Mouse (Mus musculus) embryonic facial prominence, embryonic 11.5 days (tissue): ENCODE data around the gene Gpr55. TPM values are rescaled to one million over a fixed set of nuclear protein-coding genes. Genes with fewer than 3 reads are reported as not detected.
"Not testable (repeated sequence)": the region's sequence is repeated elsewhere in the genome, so short reads cannot be mapped to it uniquely, and the experiment has no call there.

ENCODE experiments used
- ATAC-seq: fragments of 200-750 bp; cut with Nextera tagmentation; replicated peaks from 2 replicates; pipeline ENCODE4 v1.8.0; 2017; ENCODE audit warnings: low read depth; ENCODE audit not compliant: insufficient number of reproducible peaks, low FRiP score, low TSS enrichment
- DNase-seq: peaks from one replicate; pipeline ENCODE4 v3.0.0-alpha.2; 2015; ENCODE audit warnings: low spot score
- H3K27ac ChIP-seq: fragments of 300-500 bp; sonication (generic); replicated peaks from 2 replicates; pipeline ENCODE4 v1.5.1; 2014; ENCODE audit warnings: mild to moderate bottlenecking, low read depth, low read length, control low read depth
- H3K27me3 ChIP-seq: fragments of 300-500 bp; sonication (generic); 2 replicates; pipeline ENCODE4 v1.6.1; 2014; ENCODE audit warnings: mild to moderate bottlenecking, low read length, moderate library complexity, mixed read lengths; ENCODE audit not compliant: control insufficient read depth, insufficient read depth
- H3K36me3 ChIP-seq: fragments of 300-500 bp; sonication (generic); replicated peaks from 2 replicates; pipeline ENCODE4 v1.6.1; 2014; ENCODE audit warnings: low read depth, mild to moderate bottlenecking, low read length, moderate library complexity, mixed read lengths; ENCODE audit not compliant: control insufficient read depth, insufficient read depth
- H3K4me1 ChIP-seq: fragments of 300-500 bp; sonication (generic); 2 replicates; pipeline ENCODE4 v1.6.1; 2014; ENCODE audit warnings: low read length, mixed read lengths; ENCODE audit not compliant: control insufficient read depth, insufficient read depth
- H3K4me2 ChIP-seq: fragments of 300-500 bp; sonication (generic); 2 replicates; pipeline ENCODE4 v1.6.1; 2014; ENCODE audit warnings: low read depth, mild to moderate bottlenecking, control low read depth, low read length, moderate library complexity
- H3K4me3 ChIP-seq: fragments of 300-500 bp; sonication (generic); 2 replicates; pipeline ENCODE4 v1.5.1; 2014; ENCODE audit warnings: low read depth, low read length, control low read depth
- H3K9ac ChIP-seq: fragments of 300-500 bp; sonication (generic); replicated peaks from 2 replicates; pipeline ENCODE4 v1.6.1; 2014; ENCODE audit warnings: mild to moderate bottlenecking, control low read depth, low read length
- H3K9me3 ChIP-seq: fragments of 300-500 bp; sonication (generic); replicated peaks from 2 replicates; pipeline ENCODE4 v1.6.1; 2016; ENCODE audit warnings: mild to moderate bottlenecking, low read length, inconsistent platforms, mixed read lengths; ENCODE audit not compliant: control insufficient read depth
- WGBS: fragments of 180-500 bp; shearing (Covaris S2); extraction: QIAGEN DNeasy Blood & Tissue Kit; methylation state at CpG from one replicate; pipeline ENCODE4 v1.1.7; 2014; 5-methylcytosine and 5-hydroxymethylcytosine counted together
- polyA plus RNA-seq: library from polyadenylated mRNA; unstranded; fragments of >200 nt; fragmentation: Nextera tagmentation; extraction: Ambion mirVana; gene quantifications from 2 replicates; pipeline ENCODE4 v1.2.1, GENCODE M21; 2014

Gene Gpr55
- polyA plus RNA-seq, 1 experiment from 2014 or later, result not detected

- Histone ChIP-seq H3K9ac (no peak overlapping the region), H3K4me2 (no peak overlapping the region), H3K27me3 (no peaks in the 10 kb centered on the region), H3K36me3 (no peaks in the 10 kb centered on the region), H3K4me1 (no peaks in the 10 kb centered on the region), H3K27ac (no peak overlapping the region), H3K4me3 (no peak overlapping the region), H3K9me3 (no peaks in the 10 kb centered on the region)
- no peak for ATAC-seq
- 78% methylated on average over 9 of the region's 9 CpGs for WGBS
- no peak for DNase-seq
These were observed 31.4 kb upstream of the Gpr55 start for GRCm38 (mm10) chr1:85992175-85992574.

GRCm38 (mm10) chr1:85988882-85989281 is 28.1 kb upstream of the Gpr55 start:
- H3K4me1 ChIP-seq, H3K9ac ChIP-seq, H3K36me3 ChIP-seq, H3K4me3 ChIP-seq, H3K27me3 ChIP-seq, H3K9me3 ChIP-seq, H3K4me2 ChIP-seq, ATAC-seq, H3K27ac ChIP-seq, DNase-seq: not testable (repeated sequence)
- 70% methylated on average over 4 of the region's 4 CpGs for WGBS

GRCm38 (mm10) chr1:85988351-85988750 is 27.5 kb upstream of the Gpr55 start:
- H3K4me3 ChIP-seq, result no peak overlapping the region
- no peaks in the 10 kb centered on the region for H3K9me3 ChIP-seq
- DNase-seq, result no peak
- H3K36me3 ChIP-seq, result no peaks in the 10 kb centered on the region
- no peaks in the 10 kb centered on the region for H3K27me3 ChIP-seq
- H3K9ac ChIP-seq, result no peak overlapping the region
- no peaks in the 10 kb centered on the region for H3K4me1 ChIP-seq
- H3K4me2 ChIP-seq, result no peak overlapping the region
- 73% methylated on average over 4 of the region's 4 CpGs for WGBS
- no peak for ATAC-seq
- H3K27ac ChIP-seq, result no peak overlapping the region

- Histone ChIP-seq H3K4me2 (no peak overlapping the region), H3K4me1 (no peaks in the 10 kb centered on the region), H3K27ac (no peak overlapping the region), H3K27me3 (no peaks in the 10 kb centered on the region), H3K9me3 (no peaks in the 10 kb centered on the region), H3K36me3 (no peaks in the 10 kb centered on the region), H3K4me3 (no peak overlapping the region), H3K9ac (no peak overlapping the region)
- WGBS, result 64% methylated on average over 3 of the region's 3 CpGs
- DNase-seq, result no peak
- no peak for ATAC-seq
These were observed 25.0 kb upstream of the Gpr55 start for GRCm38 (mm10) chr1:85985784-85986183.

- Histone ChIP-seq H3K4me3 (no peak overlapping the region), H3K4me1 (no peaks in the 10 kb centered on the region), H3K36me3 (no peaks in the 10 kb centered on the region), H3K9me3 (no peaks in the 10 kb centered on the region), H3K9ac (no peak overlapping the region), H3K27me3 (no peaks in the 10 kb centered on the region), H3K4me2 (no peak overlapping the region), H3K27ac (no peak overlapping the region)
- 63% methylated on average over 7 of the region's 7 CpGs for WGBS
- ATAC-seq (no peak), DNase-seq (no peak)
These were observed 21.0 kb upstream of the Gpr55 start for GRCm38 (mm10) chr1:85981738-85982357.

GRCm38 (mm10) chr1:85977709-85978108 is 16.9 kb upstream of the Gpr55 start:
- ATAC-seq (no peak), DNase-seq (no peak)
- H3K4me1 ChIP-seq, result no peaks in the 10 kb centered on the region
- H3K9me3 ChIP-seq, result no peaks in the 10 kb centered on the region
- no peak overlapping the region for H3K4me2 ChIP-seq
- WGBS, result 79% methylated on average over 3 of the region's 3 CpGs
- H3K27me3 ChIP-seq, result no peaks in the 10 kb centered on the region
- no peak overlapping the region for H3K27ac ChIP-seq
- no peaks in the 10 kb centered on the region for H3K36me3 ChIP-seq
- no peak overlapping the region for H3K9ac ChIP-seq
- H3K4me3 ChIP-seq, result no peak overlapping the region

GRCm38 (mm10) chr1:85973468-85973877 is 12.7 kb upstream of the Gpr55 start:
- H3K4me1 ChIP-seq, result no peaks in the 10 kb centered on the region
- WGBS, result 88% methylated on average over 2 of the region's 2 CpGs
- no peak for DNase-seq
- no peak overlapping the region for H3K27ac ChIP-seq
- no peak for ATAC-seq
- no peaks in the 10 kb centered on the region for H3K9me3 ChIP-seq
- H3K27me3 ChIP-seq, result no peaks in the 10 kb centered on the region
- no peak overlapping the region for H3K4me3 ChIP-seq
- H3K4me2 ChIP-seq, result no peak overlapping the region
- no peak overlapping the region for H3K9ac ChIP-seq
- H3K36me3 ChIP-seq, result no peaks in the 10 kb centered on the region

GRCm38 (mm10) chr1:85972341-85972740 is 11.5 kb upstream of the Gpr55 start:
- no peak overlapping the region for H3K9ac ChIP-seq
- no peak overlapping the region for H3K4me3 ChIP-seq
- no peaks in the 10 kb centered on the region for H3K27me3 ChIP-seq
- DNase-seq (no peak), ATAC-seq (no peak)
- H3K4me1 ChIP-seq, result no peaks in the 10 kb centered on the region
- WGBS, result 70% methylated on average over 3 of the region's 3 CpGs
- no peaks in the 10 kb centered on the region for H3K36me3 ChIP-seq
- H3K4me2 ChIP-seq, result no peak overlapping the region
- no peak overlapping the region for H3K27ac ChIP-seq
- no peaks in the 10 kb centered on the region for H3K9me3 ChIP-seq
